Mouse (Mus musculus) c-Kit-negative CD71-positive TER-119-positive erythroid progenitor cells, embryonic 14.5 days (primary cell): ENCODE measurements around the gene Ubxn11.

Source experiments
- DNase-seq: peaks from one replicate; pipeline ENCODE4 v3.0.0-alpha.2; 2013; ENCODE audit warnings: low read depth, low spot score

Gene Ubxn11

GRCm38 (mm10) chr4:134090521-134091224 lies 11.7 kb upstream of the Ubxn11 start:
- no peak for DNase-seq

GRCm38 (mm10) chr4:134091225-134091529 lies 11.2 kb upstream of the Ubxn11 start:
- no peak for DNase-seq

GRCm38 (mm10) chr4:134092382-134093288 lies 9.7 kb upstream of the Ubxn11 start:
- DNase-seq: peak; percentile 34

DNA sequence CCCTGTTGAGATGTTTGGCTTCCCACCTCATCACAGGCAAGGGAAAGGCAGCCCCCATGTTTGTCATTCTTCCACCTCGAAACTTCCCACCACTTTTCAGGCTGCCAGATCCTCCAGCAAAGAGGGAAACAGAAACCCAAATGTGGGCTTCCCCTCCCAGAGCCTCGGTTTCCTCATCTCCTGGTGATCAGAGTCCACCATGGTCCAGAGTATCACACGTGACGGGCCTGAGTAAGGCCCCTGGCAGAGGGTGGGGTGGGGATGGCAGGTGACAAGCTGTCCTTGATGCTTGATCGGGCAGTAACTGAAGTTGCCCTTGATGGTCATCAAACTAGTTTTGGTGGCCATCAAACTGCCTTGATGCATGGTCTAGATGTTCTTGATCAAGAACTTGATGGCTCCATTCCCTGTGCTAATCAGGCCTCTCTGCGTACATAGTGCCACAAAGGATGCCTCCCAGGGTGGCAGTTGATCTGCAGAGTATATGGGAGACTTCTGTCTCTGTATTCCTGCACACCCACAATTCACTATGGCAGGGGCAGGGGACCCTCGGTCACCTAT lies 8.3 kb upstream of the Ubxn11 start:
- DNase-seq: no peak

GRCm38 (mm10) chr4:134094923-134095547 lies 7.3 kb upstream of the Ubxn11 start, which contains the start of gene Cd52:
Gene Cd52 (minus strand): TSS chr4:134095082.
- no peak for DNase-seq

- DNase-seq: no peak
These were observed 6.2 kb upstream of the Ubxn11 start for GRCm38 (mm10) chr4:134096120-134096519.

DNA sequence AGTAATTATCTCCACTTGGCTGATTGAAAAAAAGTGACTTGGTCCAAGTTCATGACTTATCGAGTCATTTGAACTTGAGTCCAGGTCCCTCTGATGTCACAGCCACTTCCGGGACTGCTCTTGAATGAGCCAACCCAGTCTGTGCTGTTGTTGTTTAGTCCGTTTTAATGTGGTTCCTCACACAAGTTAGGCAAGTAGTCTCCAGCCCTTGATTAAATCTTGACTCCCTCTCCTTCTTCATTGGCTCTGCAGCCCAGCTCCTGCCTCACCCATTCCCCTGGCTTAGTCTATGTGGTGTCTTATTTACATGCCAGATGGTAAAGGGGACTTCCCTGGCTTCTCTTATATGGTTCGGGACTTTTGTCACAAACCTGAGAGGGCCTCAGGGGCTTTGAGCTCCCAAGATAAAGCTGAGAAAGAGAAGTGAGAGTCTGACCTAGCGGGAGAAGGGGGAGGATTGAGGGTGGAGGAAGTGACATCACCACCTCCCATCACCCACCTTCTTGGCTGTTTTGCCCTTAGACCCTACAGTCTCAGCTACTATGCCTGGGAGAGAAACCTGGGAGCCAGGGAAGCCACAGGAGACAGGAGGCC lies 5.3 kb upstream of the Ubxn11 start:
- DNase-seq: no peak

GRCm38 (mm10) chr4:134098628-134099027 lies 3.7 kb upstream of the Ubxn11 start:
- no peak for DNase-seq

GRCm38 (mm10) chr4:134100245-134100644 lies 2.1 kb upstream of the Ubxn11 start:
- no peak for DNase-seq

DNA sequence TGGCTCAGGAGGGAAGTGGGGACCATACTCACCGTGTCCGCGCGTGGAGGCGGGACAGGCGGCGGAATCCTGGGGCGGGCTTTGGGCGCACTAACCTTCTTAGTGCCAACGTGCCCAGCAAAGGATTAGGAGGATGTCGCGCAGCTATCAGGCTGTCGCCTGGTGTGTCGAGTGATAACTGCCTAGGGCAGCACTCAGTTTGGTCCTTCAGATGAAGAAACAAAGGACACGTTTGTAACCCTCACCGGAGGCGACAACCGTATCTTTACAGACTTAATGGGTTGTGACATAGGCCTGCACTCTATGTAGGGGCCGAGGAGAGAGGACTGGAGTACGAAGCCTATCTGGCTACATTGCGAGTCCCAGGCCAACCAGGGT lies 361 bp downstream of the Ubxn11 start:
- DNase-seq: no peak

DNA sequence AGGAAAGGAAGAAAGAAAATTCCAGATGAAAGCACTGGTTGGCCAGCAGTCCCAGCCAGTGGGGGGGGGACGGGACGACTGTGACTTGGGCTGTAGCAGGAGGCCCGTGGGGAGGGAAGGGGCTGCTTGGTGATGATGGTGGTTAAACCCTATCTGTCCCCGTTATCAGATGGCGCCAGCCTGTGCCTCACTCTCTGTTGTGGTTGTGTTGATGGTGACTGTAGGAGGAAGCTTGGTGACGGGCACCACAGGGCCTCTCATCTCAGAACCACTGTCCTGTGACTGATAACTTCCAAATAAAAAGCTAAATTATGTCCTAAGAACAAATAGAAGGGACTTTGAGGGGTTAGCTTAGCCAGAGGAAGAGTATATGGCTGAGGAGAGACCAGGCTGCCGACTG lies 3.7 kb downstream of the Ubxn11 start:
- no peak for DNase-seq

DNA sequence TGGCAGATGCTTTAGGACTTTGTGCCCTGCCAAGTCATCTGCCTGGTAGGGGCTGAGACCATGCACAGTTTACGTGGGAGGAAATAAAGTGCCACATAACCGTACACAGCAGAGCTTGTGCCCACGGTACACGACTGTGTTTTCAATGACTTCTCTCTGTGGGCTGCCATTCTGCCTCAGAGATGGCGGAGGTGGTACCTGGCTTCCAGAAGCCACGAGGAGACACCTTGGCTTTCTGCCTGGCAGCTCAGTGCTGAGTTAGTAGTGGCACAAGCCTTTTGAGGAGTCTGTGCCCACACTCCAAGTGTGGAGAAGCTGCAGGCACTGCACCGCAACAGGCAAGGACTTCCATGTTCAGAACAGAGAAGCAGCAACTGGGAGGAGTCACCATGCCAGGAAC lies 5.4 kb downstream of the Ubxn11 start:
- DNase-seq: no peak

- no peak for DNase-seq
These were observed 5.8 kb downstream of the Ubxn11 start for GRCm38 (mm10) chr4:134108196-134108595.

DNA sequence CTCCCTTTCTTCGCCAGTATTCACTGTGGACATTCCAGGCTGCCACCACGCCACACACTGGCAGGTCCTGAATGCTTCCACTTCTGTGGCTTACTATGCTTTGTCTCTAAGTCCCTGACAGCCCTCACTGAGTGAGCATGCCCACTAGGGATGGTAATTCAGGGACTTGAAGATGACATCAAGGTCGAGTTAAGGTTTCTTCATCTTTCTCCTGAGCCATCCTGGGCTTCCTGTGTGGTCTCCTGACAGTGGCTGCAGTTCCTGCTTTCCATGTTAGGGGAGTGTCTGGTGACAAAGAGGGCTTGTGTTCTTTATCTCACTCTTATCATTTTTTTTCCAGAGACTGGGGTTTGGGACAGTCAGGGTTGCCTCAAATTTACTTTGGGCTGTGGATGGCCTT lies 8.3 kb downstream of the Ubxn11 start:
- DNase-seq: no peak

DNA sequence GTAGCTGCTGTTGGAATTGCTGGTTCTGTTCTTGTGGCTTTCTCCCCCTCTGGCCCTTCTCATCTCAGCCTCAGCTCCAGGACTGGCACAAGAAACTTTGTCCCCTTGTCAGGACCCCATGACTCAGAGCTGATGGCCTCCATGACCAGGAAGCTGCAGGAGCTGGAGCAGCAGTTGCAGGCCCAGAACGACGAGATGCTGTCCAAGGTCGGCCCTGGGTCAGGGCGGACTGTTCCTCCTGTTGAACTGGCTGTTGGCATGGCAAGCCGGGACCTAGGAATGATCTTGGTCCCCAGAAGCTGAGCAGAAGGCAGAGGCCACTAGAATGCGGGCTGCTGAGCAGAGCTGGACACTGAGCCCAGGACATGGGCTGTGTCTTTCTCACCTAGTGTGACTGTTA lies 10.0 kb downstream of the Ubxn11 start:
- no peak for DNase-seq

DNA sequence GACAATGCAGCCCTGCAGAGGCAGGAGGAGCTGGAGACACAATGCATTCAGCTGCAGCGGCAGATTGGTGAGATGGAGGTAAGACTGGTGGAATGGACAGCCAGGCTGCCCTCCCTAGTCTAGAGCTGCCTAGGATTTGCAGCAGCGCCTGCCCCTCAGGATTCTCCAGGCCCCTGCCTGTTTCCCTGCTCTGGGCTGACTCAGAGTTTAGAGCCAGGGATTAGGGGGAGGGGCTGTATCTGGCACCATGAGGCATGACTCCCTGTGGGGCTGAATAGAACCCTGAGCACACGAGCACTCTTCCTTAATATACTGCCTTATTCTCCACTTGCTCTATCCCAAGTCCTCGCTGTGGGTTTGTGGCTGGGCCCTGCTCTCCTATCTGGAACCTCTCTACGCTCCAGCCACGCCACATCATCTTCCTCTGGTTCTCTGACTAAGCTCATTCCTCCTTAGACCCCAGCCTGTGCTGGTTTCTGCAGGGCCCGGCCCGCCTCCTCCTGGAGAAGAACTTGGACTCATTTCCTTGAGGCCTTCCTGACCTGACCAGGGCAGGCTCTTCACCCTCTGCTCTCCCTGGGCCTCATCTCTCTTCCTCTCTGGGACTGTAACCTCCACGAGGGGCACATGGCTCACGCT lies 11.1 kb downstream of the Ubxn11 start:
- no peak for DNase-seq

DNA sequence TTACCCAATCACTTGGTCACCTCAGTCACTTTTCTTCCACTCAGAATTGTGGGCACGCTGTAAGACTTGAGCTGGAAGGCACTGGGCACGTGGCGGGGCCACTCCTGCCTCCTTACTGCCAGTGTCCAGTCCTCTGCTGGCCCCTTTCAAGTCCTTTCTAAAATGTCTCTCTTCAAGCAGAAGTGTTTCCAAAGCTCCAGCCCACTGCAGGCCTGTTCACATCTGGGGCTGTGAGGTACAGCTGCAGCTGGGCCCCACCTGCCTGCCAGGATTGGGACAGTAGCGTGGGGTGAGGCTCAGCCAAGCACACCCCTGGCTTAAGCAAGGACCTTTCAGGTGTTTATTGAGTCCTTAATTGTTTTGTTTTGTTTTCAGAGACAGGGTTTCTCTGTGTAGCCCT lies 11.7 kb downstream of the Ubxn11 start:
- DNase-seq: no peak

- no peak for DNase-seq
These were observed 13.1 kb downstream of the Ubxn11 start for GRCm38 (mm10) chr4:134115215-134116144.

- no peak for DNase-seq
These were observed 14.1 kb downstream of the Ubxn11 start for GRCm38 (mm10) chr4:134116501-134116900.

- no peak for DNase-seq
These were observed 14.6 kb downstream of the Ubxn11 start for GRCm38 (mm10) chr4:134117012-134117411.
